Mouse (Mus musculus) MEL (cell line): ENCODE measurements around the gene Zfp142. TPM values are rescaled to one million over a fixed set of nuclear protein-coding genes. Genes with fewer than 3 reads are reported as not detected.

Experiments used
- DNase-seq: peaks from one replicate; pipeline ENCODE4 v3.0.0; 2011; ENCODE audit warnings: low read depth, low spot score
- H3K27ac ChIP-seq: 2 replicates; pipeline ENCODE4 v1.5.1; 2012; ENCODE audit warnings: low read depth, mild to moderate bottlenecking, control low read depth, low read length, moderate library complexity; ENCODE audit not compliant: control insufficient read depth
- H3K27me3 ChIP-seq, 2 experiments: fragments of 150-350 bp in 1 of 2; sonication (generic) in 1 of 2; 2 replicates each; pipeline ENCODE4 v1.6.1; 2012; ENCODE audit warnings: low read length in 2 of 2, mild to moderate bottlenecking in 2 of 2, improper control_type of control experiment in 1 of 2, moderate library complexity in 1 of 2; ENCODE audit not compliant: insufficient read depth in 2 of 2, control insufficient read depth in 1 of 2
- H3K36me3 ChIP-seq, 2 experiments: 2 replicates each; pipeline ENCODE4 v1.6.1; 2012 to 2014; ENCODE audit warnings: low read length in 2 of 2, improper control_type of control experiment in 1 of 2, inconsistent platforms in 1 of 2, mild to moderate bottlenecking in 1 of 2; ENCODE audit not compliant: insufficient read depth in 2 of 2, control insufficient read depth in 1 of 2
- H3K4me1 ChIP-seq, 2 experiments: fragments of 150-350 bp in 1 of 2; sonication (generic) in 1 of 2; 2 replicates each; pipeline ENCODE4 v1.6.1; 2012; ENCODE audit warnings: low read length in 2 of 2, improper control_type of control experiment in 1 of 2, mild to moderate bottlenecking in 1 of 2; ENCODE audit not compliant: insufficient read depth in 2 of 2, control insufficient read depth in 1 of 2
- H3K4me3 ChIP-seq, 2 experiments: fragments of 150-350 bp in 1 of 2; sonication (generic) in 1 of 2; 2 replicates each; pipeline ENCODE4 v1.5.1; 2012; ENCODE audit warnings: low read depth in 2 of 2, low read length in 2 of 2, mild to moderate bottlenecking in 2 of 2, moderate library complexity in 2 of 2, control low read depth in 1 of 2, improper control_type of control experiment in 1 of 2; ENCODE audit not compliant: control insufficient read depth in 1 of 2, insufficient read depth in 1 of 2
- H3K79me2 ChIP-seq: 2 replicates; pipeline ENCODE4 v1.6.1; 2012; ENCODE audit warnings: mild to moderate bottlenecking, low read length, moderate library complexity; ENCODE audit not compliant: control insufficient read depth, poor library complexity, insufficient read depth
- H3K9ac ChIP-seq: 2 replicates; pipeline ENCODE4 v1.6.1; 2012; ENCODE audit warnings: low read depth, mild to moderate bottlenecking, control low read depth, low read length, moderate library complexity; ENCODE audit not compliant: control insufficient read depth, poor library complexity, severe bottlenecking
- H3K9me3 ChIP-seq: fragments of 150-350 bp; sonication (generic); replicated peaks from 2 replicates; pipeline ENCODE4 v1.6.1; 2012; ENCODE audit warnings: mild to moderate bottlenecking, low read length, improper control_type of control experiment, moderate library complexity; ENCODE audit not compliant: insufficient read depth
- E2F4 ChIP-seq: IDR thresholded peaks from 2 replicates; pipeline ENCODE4 v1.6.1; 2011; ENCODE audit warnings: low read depth, low read length, improper control_type of control experiment, borderline replicate concordance
- ELF1 ChIP-seq: IDR thresholded peaks from 2 replicates; pipeline ENCODE4 v1.6.1; 2014; ENCODE audit warnings: low read depth, mild to moderate bottlenecking, inconsistent platforms, low read length, improper control_type of control experiment, moderate library complexity
- EP300 ChIP-seq, 2 experiments: IDR thresholded peaks; 2 replicates each; pipeline ENCODE4 v1.6.1; 2011; ENCODE audit warnings: improper control_type of control experiment in 2 of 2, low read length in 2 of 2, low read depth in 1 of 2, mild to moderate bottlenecking in 1 of 2
- ETS1 ChIP-seq: IDR thresholded peaks from 2 replicates; pipeline ENCODE4 v1.6.1; 2012; ENCODE audit warnings: low read depth, mild to moderate bottlenecking, inconsistent platforms, low read length, improper control_type of control experiment, moderate library complexity
- GABPA ChIP-seq: IDR thresholded peaks from 2 replicates; pipeline ENCODE4 v1.6.1; 2012; ENCODE audit warnings: low read depth, mild to moderate bottlenecking, inconsistent platforms, low read length, improper control_type of control experiment, moderate library complexity
- GATA1 ChIP-seq: IDR thresholded peaks from 2 replicates; pipeline ENCODE4 v1.6.1; 2011; ENCODE audit warnings: low read depth, low read length, improper control_type of control experiment
- HCFC1 ChIP-seq: IDR thresholded peaks from 2 replicates; pipeline ENCODE4 v1.6.1; 2012; ENCODE audit warnings: low read depth, mild to moderate bottlenecking, inconsistent platforms, low read length, improper control_type of control experiment, moderate library complexity
- JUND ChIP-seq: IDR thresholded peaks from 2 replicates; pipeline ENCODE4 v1.6.1; 2011; ENCODE audit warnings: low read depth, mild to moderate bottlenecking, improper control_type of control experiment, low read length
- KAT2A ChIP-seq: conservative IDR thresholded peaks from 2 replicates; pipeline ENCODE4 v1.6.1; 2012; ENCODE audit warnings: low read depth, low read length, improper control_type of control experiment, inconsistent platforms
- MAX ChIP-seq: IDR thresholded peaks from 2 replicates; pipeline ENCODE4 v1.6.1; 2011; ENCODE audit warnings: low read length, improper control_type of control experiment
- MAZ ChIP-seq: IDR thresholded peaks from 2 replicates; pipeline ENCODE4 v1.6.1; 2012; ENCODE audit warnings: low read depth, mild to moderate bottlenecking, inconsistent platforms, low read length, improper control_type of control experiment
- MEF2A ChIP-seq: IDR thresholded peaks from 2 replicates; pipeline ENCODE4 v1.6.1; 2014; ENCODE audit warnings: low read depth, mild to moderate bottlenecking, inconsistent platforms, low read length, improper control_type of control experiment; ENCODE audit not compliant: poor library complexity, insufficient replicate concordance, severe bottlenecking; ENCODE audit errors: extremely low read depth
- MXI1 ChIP-seq: IDR thresholded peaks from 2 replicates; pipeline ENCODE4 v1.6.1; 2011; ENCODE audit warnings: mild to moderate bottlenecking, low read depth, low read length, improper control_type of control experiment
- MYB ChIP-seq: IDR thresholded peaks from 2 replicates; pipeline ENCODE4 v1.6.1; 2011; ENCODE audit warnings: mild to moderate bottlenecking, low read depth, low read length, improper control_type of control experiment
- MYC ChIP-seq: IDR thresholded peaks from 2 replicates; pipeline ENCODE4 v1.6.1; 2011; ENCODE audit warnings: low read depth, mild to moderate bottlenecking, low read length, improper control_type of control experiment, moderate library complexity
- NELFE ChIP-seq: IDR thresholded peaks from 2 replicates; pipeline ENCODE4 v1.6.1; 2011; ENCODE audit warnings: low read depth, low read length, improper control_type of control experiment
- POLR2A ChIP-seq, 2 experiments: IDR thresholded peaks; 2 replicates each; pipeline ENCODE4 v1.6.1; 2011 to 2012; ENCODE audit warnings: low read length in 2 of 2, mild to moderate bottlenecking in 2 of 2, control low read depth in 1 of 2, improper control_type of control experiment in 1 of 2, low read depth in 1 of 2, moderate library complexity in 1 of 2; ENCODE audit not compliant: control insufficient read depth in 1 of 2, insufficient read depth in 1 of 2, poor library complexity in 1 of 2
- POLR2AphosphoS2 ChIP-seq: IDR thresholded peaks from 2 replicates; pipeline ENCODE4 v1.6.1; 2011; ENCODE audit warnings: low read length, improper control_type of control experiment
- RAD21 ChIP-seq: IDR thresholded peaks from 2 replicates; pipeline ENCODE4 v1.6.1; 2011; ENCODE audit warnings: mild to moderate bottlenecking, low read depth, low read length, improper control_type of control experiment
- SIN3A ChIP-seq: IDR thresholded peaks from 2 replicates; pipeline ENCODE4 v1.6.1; 2012; ENCODE audit warnings: low read length, improper control_type of control experiment, inconsistent platforms
- TBP ChIP-seq: IDR thresholded peaks from 2 replicates; pipeline ENCODE4 v1.8.0; 2011; ENCODE audit warnings: low read depth, low read length, improper control_type of control experiment
- TCF12 ChIP-seq: IDR thresholded peaks from 2 replicates; pipeline ENCODE4 v1.6.1; 2014; ENCODE audit warnings: low read depth, mild to moderate bottlenecking, inconsistent platforms, low read length, improper control_type of control experiment, moderate library complexity
- UBTF ChIP-seq: IDR thresholded peaks from 2 replicates; pipeline ENCODE4 v1.6.1; 2012; ENCODE audit warnings: low read depth, mild to moderate bottlenecking, inconsistent platforms, low read length, improper control_type of control experiment, moderate library complexity, borderline replicate concordance; ENCODE audit not compliant: insufficient read depth
- USF1 ChIP-seq: IDR thresholded peaks from 2 replicates; pipeline ENCODE4 v1.6.1; 2014; ENCODE audit warnings: low read depth, mild to moderate bottlenecking, inconsistent platforms, low read length, improper control_type of control experiment, moderate library complexity
- USF2 ChIP-seq, 2 experiments: IDR thresholded peaks; 2 replicates each; pipeline ENCODE4 v1.6.1; 2011 to 2012; ENCODE audit warnings: improper control_type of control experiment in 2 of 2, low read length in 2 of 2, borderline replicate concordance in 1 of 2, inconsistent platforms in 1 of 2, low read depth in 1 of 2, mild to moderate bottlenecking in 1 of 2; ENCODE audit not compliant: insufficient read depth in 1 of 2
- ZNF384 ChIP-seq: IDR thresholded peaks from 2 replicates; pipeline ENCODE4 v1.6.1; 2012; ENCODE audit warnings: low read depth, mild to moderate bottlenecking, inconsistent platforms, low read length, improper control_type of control experiment
- polyA plus RNA-seq, 2 experiments: library from polyadenylated mRNA; stranded (reverse) in 1 of 2; unstranded in 1 of 2; fragments of >175 nt in 1 of 2; fragments of >200 nt in 1 of 2; gene quantifications; 2 replicates each; pipeline versions ENCODE4 v1.2.1 to v1.2.4; 2012; ENCODE audit warnings: low replicate concordance in 2 of 2, low read depth in 1 of 2; ENCODE audit not compliant: insufficient read length in 2 of 2, insufficient read depth in 1 of 2, missing spikeins in 1 of 2
- total RNA-seq: library from RNA; depleted of rRNA; stranded (reverse); fragments of 300-350 nt; gene quantifications from 2 replicates; pipeline ENCODE4 v1.2.3, GENCODE M21; 2012; rRNA removed

Zfp142 gene
- total RNA-seq (9.2 and 10.6 TPM in 2 replicates), polyA plus RNA-seq (10 to 100 TPM in 1 of 2 experiments, not detected in 1; 21.8 TPM)

- peak; percentile 100 for DNase-seq
- Histone ChIP-seq H3K4me1 (peaks cover 25 to 30% of the 10 kb centered on the region in 2 experiments), H3K27me3 (no peaks in the 10 kb centered on the region), H3K36me3 (peaks cover 16 to 34% of the 10 kb centered on the region in 2 experiments), H3K4me3 (peak within 1 kb of the TSS; percentile 95 to 96), H3K79me2 (peaks cover 35% of the 10 kb centered on the region), H3K9me3 (no peaks in the 10 kb centered on the region), H3K9ac (peak within 1 kb of the TSS; percentile 93), H3K27ac (peak within 1 kb of the TSS; percentile 70)
- TF ChIP-seq MYB (no peak), KAT2A (peak; percentile 79), POLR2A (IDR thresholded peaks at IDR 0.05; ENCODE audit: control insufficient read depth in 1 of 2, insufficient read depth in 1 of 2, low read depth in 1 of 2, low read length in 2 of 2, poor library complexity in 1 of 2) (peak; percentile 44 to 76; a peak in 3 of 4 replicates), JUND (no peak), ETS1 (peak; percentile 55; the same call in 1 of the 2 replicates), MEF2A (no peak), MYC (peak; percentile 77), HCFC1 (peak; percentile 97), EP300 (IDR thresholded peaks at IDR 0.05; ENCODE audit: low read depth in 1 of 2, low read length in 2 of 2) (peak in 1 of 2 experiments; percentile 37; a peak in 1 of 4 replicates), NELFE (peak; percentile 41), TBP (peak; percentile 78), GATA1 (no peak), E2F4 (no peak), MXI1 (peak; percentile 96), POLR2AphosphoS2 (peak; percentile 82; the same call in 1 of the 2 replicates), ELF1 (peak; percentile 80), TCF12 (peak; percentile 54), ZNF384 (0 out of 2 replicates have a peak, but pooled peaks have one; percentile 4), UBTF (0 out of 2 replicates have a peak, but pooled peaks have one; percentile 49), GABPA (peak; percentile 75; the same call in 1 of the 2 replicates), MAZ (peak; percentile 80; the same call in 1 of the 2 replicates), USF1 (peak; percentile 59), MAX (peak; percentile 65), USF2 (IDR thresholded peaks at IDR 0.05; ENCODE audit: borderline replicate concordance in 1 of 2, insufficient read depth in 1 of 2, low read depth in 1 of 2, low read length in 2 of 2) (no peak), SIN3A (peak; percentile 91), RAD21 (no peak)
Measured at GRCm38 (mm10) chr1:74587773-74588445, at the start of gene Zfp142, which contains the start of gene Bcs1l. TSS of gene Zfp142 (minus strand) at chr1:74588246. TSS of gene Bcs1l (plus strand) at chr1:74588289.
